10 mouse cellular contexts compared by ENCODE assay signal in the genomic region with DNA sequence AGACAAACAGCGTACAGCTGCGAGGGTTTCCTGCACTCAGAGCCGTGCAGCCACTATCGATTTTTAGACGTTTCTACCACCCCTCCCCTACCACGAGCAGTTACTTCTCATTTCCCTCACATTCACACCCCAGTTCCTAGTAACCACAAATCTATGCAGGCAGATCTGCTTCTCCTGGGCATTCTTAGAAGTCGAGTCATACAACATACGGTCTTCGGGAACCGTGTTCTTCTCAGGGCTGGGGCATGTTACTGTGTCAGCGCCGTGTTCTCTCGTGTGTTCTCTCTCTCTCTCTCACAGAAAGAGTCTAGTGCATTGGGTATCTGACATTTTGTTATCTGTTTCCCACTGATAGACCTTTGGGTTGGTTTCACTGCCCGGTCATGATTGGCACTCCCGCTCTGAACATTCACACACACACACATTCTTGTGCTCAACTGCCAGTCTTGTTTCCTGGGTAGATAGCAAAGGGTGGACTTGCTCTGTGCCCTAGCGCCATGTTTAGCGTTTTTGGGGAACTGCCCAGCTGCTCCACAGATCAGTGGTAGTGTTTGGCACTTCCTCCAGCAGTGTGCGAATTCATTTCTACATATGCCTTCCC. TPM values are rescaled to one million over a fixed set of nuclear protein-coding genes. Genes with fewer than 3 reads are reported as not detected.
DNase-seq lines count a peak whose midpoint lies in the region; ATAC-seq lines count a peak whose summit lies in the region.
"Had no signal": no experiment of that assay in that cellular context is flagged by ENCODE, and none has a peak within 500 bp of the region (broad histone marks: within the 10 kb centered on the region; RNA-seq: fewer than 3 reads in every experiment).

No protein-coding gene starts in this region.

- H3K4me3 ChIP-seq in heart, embryonic 14.5 days (ENCODE audit: control insufficient read depth in 1 of 2, insufficient read depth in 1 of 2, low read depth in 1 of 2, low read length in 2 of 2): no peak overlapping the region
- no peak overlapping the region for H3K4me3 ChIP-seq in brown adipose tissue, adult 24 weeks (ENCODE audit: insufficient read depth, low read depth, low read length)
- H3K4me3 ChIP-seq in macrophage (ENCODE audit: inconsistent target): no peak overlapping the region
- H3K4me3 ChIP-seq in hindbrain, embryonic 12.5 days: no peak overlapping the region
- no peak overlapping the region for H3K4me3 ChIP-seq in forebrain, embryonic 14.5 days (ENCODE audit: low read depth, low read length)

- H3K4me2 ChIP-seq in heart, embryonic 14.5 days (ENCODE audit: low read length): peak overlapping the region; percentile 20; the same call in 1 of the 2 replicates
- H3K4me2 ChIP-seq in hindbrain, embryonic 12.5 days (replicated peaks): no peak overlapping the region
- no peak overlapping the region for H3K4me2 ChIP-seq in forebrain, embryonic 14.5 days (ENCODE audit: low read length)

- H3K9ac ChIP-seq in heart, embryonic 14.5 days (ENCODE audit: low read length): no peak overlapping the region
- H3K9ac ChIP-seq in hindbrain, embryonic 12.5 days: no peak overlapping the region
- no peak overlapping the region for H3K9ac ChIP-seq in forebrain, embryonic 14.5 days (ENCODE audit: low read length)

- no peak for DNase-seq in heart, adult 9 months (ENCODE audit: low spot score in 2 of 2)
- peak; percentile 51 to 57 for DNase-seq in B cell, adult 2 months
- DNase-seq in forebrain, embryonic 14.5 days (ENCODE audit: low spot score): no peak
- DNase-seq in layer of hippocampus, adult 8-10 months (ENCODE audit: low spot score in 2 of 2): no peak
- DNase-seq: kidney, postnatal 36 days; lung, postnatal 36 days had no signal

- H3K79me2 ChIP-seq in macrophage (ENCODE audit: inconsistent target): peaks cover 91% of the 10 kb centered on the region

- H3K27ac ChIP-seq in heart, embryonic 14.5 days (replicated peaks in 1 of 2; ENCODE audit: control insufficient read depth in 1 of 2, insufficient read depth in 1 of 2, low read depth in 2 of 2, low read length in 2 of 2): peak overlapping the region; percentile 62 to 63
- H3K27ac ChIP-seq in brown adipose tissue, adult 24 weeks (replicated peaks; ENCODE audit: low read depth, low read length): peak overlapping the region; percentile 64
- peak overlapping the region; percentile 82 for H3K27ac ChIP-seq in macrophage
- H3K27ac ChIP-seq in hindbrain, embryonic 12.5 days: no peak overlapping the region
- H3K27ac ChIP-seq in forebrain, embryonic 14.5 days (ENCODE audit: low read depth, low read length): no peak overlapping the region

- H3K36me3 ChIP-seq in heart, embryonic 14.5 days (ENCODE audit: control insufficient read depth, insufficient read depth, low read length): peaks cover 24% of the 10 kb centered on the region
- H3K36me3 ChIP-seq in macrophage (ENCODE audit: inconsistent target): peaks cover 6% of the 10 kb centered on the region; the same call in 1 of the 2 replicates
- peaks cover 4% of the 10 kb centered on the region; the same call in 1 of the 2 replicates for H3K36me3 ChIP-seq in hindbrain, embryonic 12.5 days
- H3K36me3 ChIP-seq in forebrain, embryonic 14.5 days (ENCODE audit: control insufficient read depth, insufficient read depth, low read length): no peaks in the 10 kb centered on the region

- H3K27me3 ChIP-seq in heart, embryonic 14.5 days (ENCODE audit: control insufficient read depth, insufficient read depth, low read length): no peaks in the 10 kb centered on the region
- no peaks in the 10 kb centered on the region for H3K27me3 ChIP-seq in hindbrain, embryonic 12.5 days
- no peaks in the 10 kb centered on the region for H3K27me3 ChIP-seq in forebrain, embryonic 14.5 days (replicated peaks; ENCODE audit: control insufficient read depth, insufficient read depth, low read length)

- no peak for ATAC-seq in heart, embryonic 14.5 days (ENCODE audit: insufficient number of reproducible peaks, insufficient read depth, low FRiP score, low read depth)
- no peak for ATAC-seq in hindbrain, embryonic 12.5 days (ENCODE audit: low FRiP score)
- no peak for ATAC-seq in forebrain, embryonic 14.5 days

- WGBS in heart, embryonic 14.5 days: 50% methylated on average over 18 of the region's 18 CpGs
- WGBS in macrophage (ENCODE audit: missing documents): 3% methylated on average over 17 of the region's 18 CpGs
- WGBS in hindbrain, embryonic 12.5 days: 89% methylated on average over 18 of the region's 18 CpGs
- 90% methylated on average over 18 of the region's 18 CpGs for WGBS in forebrain, embryonic 14.5 days

- H3K4me1 ChIP-seq in heart, embryonic 14.5 days (ENCODE audit: control insufficient read depth in 2 of 2, insufficient read depth in 2 of 2, low read length in 2 of 2): peaks cover 76 to 92% of the 10 kb centered on the region in 2 experiments
- H3K4me1 ChIP-seq in brown adipose tissue, adult 24 weeks (ENCODE audit: control insufficient read depth, insufficient read depth, insufficient read length, low read length): peaks cover 53% of the 10 kb centered on the region
- H3K4me1 ChIP-seq in hindbrain, embryonic 12.5 days: peaks cover 52% of the 10 kb centered on the region
- H3K4me1 ChIP-seq in forebrain, embryonic 14.5 days (ENCODE audit: control insufficient read depth, insufficient read depth, low read length): peaks cover 20% of the 10 kb centered on the region

- H3K9me3 ChIP-seq in heart, embryonic 14.5 days (ENCODE audit: control insufficient read depth, low read length): no peaks in the 10 kb centered on the region
- H3K9me3 ChIP-seq in hindbrain, embryonic 12.5 days (replicated peaks): no peaks in the 10 kb centered on the region
- no peaks in the 10 kb centered on the region for H3K9me3 ChIP-seq in forebrain, embryonic 14.5 days (replicated peaks; ENCODE audit: control insufficient read depth, low read length)

RNA-seq across cellular contexts. Expression of gene Rara, which starts 20.5 kb away (rescaled TPM):
- 31.4 and 33.4 TPM in 2 replicates for polyA plus RNA-seq in heart, embryonic 14.5 days (2014; fragmentation: Nextera tagmentation; extraction: Ambion mirVana)
- polyA plus RNA-seq in brown adipose tissue, adult 24 weeks (2012; ENCODE audit: insufficient read depth, insufficient read length, missing spikeins): 3.2 and 5.5 TPM in 2 replicates
- 10 to 100 TPM in 20 of 26 experiments, 1 to 10 TPM in 6; 7.0 to 27.6 (median 17.2) TPM for total RNA-seq in macrophage (2018; cell fraction: chromatin; rRNA removed)
- total RNA-seq in macrophage (2018; cell fraction: cytosol; rRNA removed): 10 to 100 TPM in 24 of 26 experiments, 1 to 10 TPM in 2; 7.8 to 33.7 (median 21.0) TPM
- 10 to 100 TPM in 24 of 26 experiments, 1 to 10 TPM in 2; 6.3 to 35.2 (median 17.9) TPM for total RNA-seq in macrophage (2018; cell fraction: nucleus; rRNA removed)
- polyA plus RNA-seq in macrophage (2018): 13.3 to 17.5 TPM (median 13.4 TPM) in 3 replicates
- 38.6 and 46.9 TPM in 2 replicates for polyA plus RNA-seq in hindbrain, embryonic 12.5 days (2016; fragmentation: Nextera tagmentation; extraction: Ambion mirVana)
- polyA plus RNA-seq in forebrain, embryonic 14.5 days (2014; fragmentation: Nextera tagmentation; extraction: Ambion mirVana): 8.2 and 9.8 TPM in 2 replicates
- total RNA-seq in layer of hippocampus, adult 8-10 months (2022): 10 to 100 TPM; 17.3 to 20.2 (median 19.4) TPM

RNA-seq across cellular contexts. Expression of gene Gjd3, which starts 34.7 kb away (rescaled TPM):
- 1.00 and 2.3 TPM in 2 replicates for polyA plus RNA-seq in heart, embryonic 14.5 days (2014; fragmentation: Nextera tagmentation; extraction: Ambion mirVana)
- not detected in 2 replicates for polyA plus RNA-seq in brown adipose tissue, adult 24 weeks (2012; ENCODE audit: insufficient read depth, insufficient read length, missing spikeins)
- total RNA-seq in macrophage (2018; cell fraction: chromatin; rRNA removed): not detected
- total RNA-seq in macrophage (2018; cell fraction: cytosol; rRNA removed): not detected
- total RNA-seq in macrophage (2018; cell fraction: nucleus; rRNA removed): not detected
- not detected in 3 replicates for polyA plus RNA-seq in macrophage (2018)
- 0.88 and 1.1 TPM in 2 replicates for polyA plus RNA-seq in hindbrain, embryonic 12.5 days (2016; fragmentation: Nextera tagmentation; extraction: Ambion mirVana)
- 0.27 and 0.28 TPM in 2 replicates for polyA plus RNA-seq in forebrain, embryonic 14.5 days (2014; fragmentation: Nextera tagmentation; extraction: Ambion mirVana)
- 1 to 10 TPM in 2 of 4 experiments, not detected in 2; 1.4 to 1.6 TPM for total RNA-seq in layer of hippocampus, adult 8-10 months (2022)

RNA-seq across cellular contexts. Expression of gene Cdc6, which starts 40.5 kb away (rescaled TPM):
- polyA plus RNA-seq in heart, embryonic 14.5 days (2014; fragmentation: Nextera tagmentation; extraction: Ambion mirVana): 15.6 and 17.5 TPM in 2 replicates
- polyA plus RNA-seq in brown adipose tissue, adult 24 weeks (2012; ENCODE audit: insufficient read depth, insufficient read length, missing spikeins): 0.28 and 1.7 TPM in 2 replicates
- total RNA-seq in macrophage (2018; cell fraction: chromatin; rRNA removed): 1 to 10 TPM in 20 of 26 experiments, under 1 TPM in 6; 0.25 to 5.5 (median 2.3) TPM
- 1 to 10 TPM in 22 of 26 experiments, under 1 TPM in 4; 0.57 to 2.4 (median 1.4) TPM for total RNA-seq in macrophage (2018; cell fraction: cytosol; rRNA removed)
- total RNA-seq in macrophage (2018; cell fraction: nucleus; rRNA removed): 10 to 100 TPM in 1 of 26 experiments, 1 to 10 TPM in 23, under 1 TPM in 2; 0.58 to 22.6 (median 1.7) TPM
- polyA plus RNA-seq in macrophage (2018): 0.70 to 13.4 TPM (median 2.2 TPM) in 3 replicates
- 19.0 and 20.2 TPM in 2 replicates for polyA plus RNA-seq in hindbrain, embryonic 12.5 days (2016; fragmentation: Nextera tagmentation; extraction: Ambion mirVana)
- 14.1 and 16.4 TPM in 2 replicates for polyA plus RNA-seq in forebrain, embryonic 14.5 days (2014; fragmentation: Nextera tagmentation; extraction: Ambion mirVana)
- 1 to 10 TPM in 1 of 4 experiments, under 1 TPM in 3; 0.36 to 1.2 (median 0.44) TPM for total RNA-seq in layer of hippocampus, adult 8-10 months (2022)

Comparison
In these comparisons a context has a peak if more than half of its experiments do, and no peak if none do; other contexts are left out.
1. H3K27ac ChIP-seq: peak in heart, embryonic 14.5 days (2 of 2), brown adipose tissue, adult 24 weeks (single experiment) and macrophage (single experiment); none in hindbrain, embryonic 12.5 days (single experiment) and forebrain, embryonic 14.5 days (single experiment).
2. DNase-seq: peak in B cell, adult 2 months (2 of 2); none in heart, adult 9 months (0 of 2), forebrain, embryonic 14.5 days (single experiment) and layer of hippocampus, adult 8-10 months (0 of 2).